Mouse (Mus musculus) hematopoietic stem cell, adult 5-6 weeks (primary cell): ENCODE measurements around the gene Stk39. TPM values are rescaled to one million over a fixed set of nuclear protein-coding genes. Genes with fewer than 3 reads are reported as not detected.

Source experiments
- ATAC-seq, 2 experiments: fragments of 125-278 bp in 1 of 2; replicated peaks in 1 of 2; 2 replicates each; pipeline ENCODE4 v1.8.0; 2016 to 2017; ENCODE audit warnings: inconsistent platforms in 2 of 2, mild to moderate bottlenecking in 2 of 2, moderate number of reproducible peaks in 2 of 2, low read depth in 1 of 2, moderate TSS enrichment in 1 of 2; ENCODE audit not compliant: low FRiP score in 2 of 2, poor library complexity in 2 of 2, severe bottlenecking in 2 of 2, insufficient read depth in 1 of 2, low TSS enrichment in 1 of 2
- total RNA-seq: library from RNA; stranded (forward); fragments of 172-1452, 232-1000 nt; gene quantifications from 2 replicates; pipeline ENCODE4 v1.2.3, GENCODE M21; 2017

Gene Stk39
- total RNA-seq, 1 experiment from 2014 or later: 11.0 TPM

DNA sequence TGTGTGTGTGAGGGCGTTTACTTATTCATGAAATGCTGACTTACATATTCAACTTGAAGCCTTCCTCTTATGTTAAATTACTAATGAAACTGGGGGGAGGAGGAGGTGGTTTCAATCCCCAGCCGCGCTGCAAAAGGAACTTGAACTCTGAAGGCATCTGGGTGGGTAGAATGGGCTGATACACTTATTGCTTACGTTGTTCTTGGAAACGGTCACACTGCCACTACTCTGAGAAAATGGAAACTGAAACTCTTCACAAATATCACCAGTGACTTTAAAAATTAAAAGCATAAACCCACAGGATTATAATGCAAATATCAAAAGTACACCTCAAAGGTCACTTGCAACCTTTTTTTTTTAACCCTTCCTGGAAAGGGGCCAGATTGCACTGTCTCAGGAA lies 37.5 kb downstream of the Stk39 start:
- peak; percentile 49 to 55; a peak in 3 of 4 replicates for ATAC-seq

DNA sequence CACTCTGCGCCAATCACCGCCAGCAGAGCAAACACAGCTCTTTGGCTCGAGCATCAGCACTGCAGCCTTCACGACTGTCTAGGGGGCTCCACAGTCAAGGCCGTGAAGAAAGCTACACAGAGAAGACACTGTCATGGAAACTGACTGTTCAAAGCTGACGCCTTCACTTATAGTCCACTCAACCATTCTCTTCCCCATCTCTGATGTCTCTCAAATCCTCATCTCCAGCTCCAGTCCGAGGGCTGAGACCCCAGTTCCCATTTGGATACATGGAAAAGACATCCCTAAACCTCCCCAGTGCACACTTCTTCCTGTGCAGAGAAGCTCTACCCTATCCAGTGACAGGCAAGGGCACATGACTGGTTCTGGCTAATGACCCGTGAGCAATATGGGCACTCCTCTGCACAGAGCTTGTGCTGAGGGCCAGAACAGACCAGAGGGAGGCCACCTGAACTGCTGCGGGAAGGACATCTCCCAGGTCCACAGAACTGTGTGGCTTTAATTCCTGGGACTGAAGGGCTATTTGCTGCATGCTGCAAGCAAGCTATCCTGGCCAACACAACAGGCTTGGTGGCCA lies 38.2 kb downstream of the Stk39 start:
- no peak for ATAC-seq

DNA sequence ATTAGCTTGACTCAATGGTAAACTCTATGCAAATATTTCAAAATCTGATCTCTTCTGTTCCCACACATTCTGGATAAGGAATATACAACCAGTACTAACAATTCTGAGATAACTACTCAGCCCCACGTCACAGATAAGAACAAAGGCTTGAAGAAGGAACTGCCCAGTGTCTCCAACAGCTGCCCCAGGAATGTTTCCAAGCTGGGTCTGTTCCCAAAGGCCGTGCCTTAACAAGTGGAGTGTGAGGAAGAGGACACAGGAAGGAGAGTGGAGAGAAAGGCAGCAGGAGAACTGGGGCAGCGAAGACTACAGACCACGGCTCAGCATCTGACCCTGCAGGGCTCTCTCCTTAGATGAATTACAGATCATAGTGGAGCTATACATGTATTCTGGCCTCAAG lies 39.2 kb downstream of the Stk39 start:
- no peak for ATAC-seq

DNA sequence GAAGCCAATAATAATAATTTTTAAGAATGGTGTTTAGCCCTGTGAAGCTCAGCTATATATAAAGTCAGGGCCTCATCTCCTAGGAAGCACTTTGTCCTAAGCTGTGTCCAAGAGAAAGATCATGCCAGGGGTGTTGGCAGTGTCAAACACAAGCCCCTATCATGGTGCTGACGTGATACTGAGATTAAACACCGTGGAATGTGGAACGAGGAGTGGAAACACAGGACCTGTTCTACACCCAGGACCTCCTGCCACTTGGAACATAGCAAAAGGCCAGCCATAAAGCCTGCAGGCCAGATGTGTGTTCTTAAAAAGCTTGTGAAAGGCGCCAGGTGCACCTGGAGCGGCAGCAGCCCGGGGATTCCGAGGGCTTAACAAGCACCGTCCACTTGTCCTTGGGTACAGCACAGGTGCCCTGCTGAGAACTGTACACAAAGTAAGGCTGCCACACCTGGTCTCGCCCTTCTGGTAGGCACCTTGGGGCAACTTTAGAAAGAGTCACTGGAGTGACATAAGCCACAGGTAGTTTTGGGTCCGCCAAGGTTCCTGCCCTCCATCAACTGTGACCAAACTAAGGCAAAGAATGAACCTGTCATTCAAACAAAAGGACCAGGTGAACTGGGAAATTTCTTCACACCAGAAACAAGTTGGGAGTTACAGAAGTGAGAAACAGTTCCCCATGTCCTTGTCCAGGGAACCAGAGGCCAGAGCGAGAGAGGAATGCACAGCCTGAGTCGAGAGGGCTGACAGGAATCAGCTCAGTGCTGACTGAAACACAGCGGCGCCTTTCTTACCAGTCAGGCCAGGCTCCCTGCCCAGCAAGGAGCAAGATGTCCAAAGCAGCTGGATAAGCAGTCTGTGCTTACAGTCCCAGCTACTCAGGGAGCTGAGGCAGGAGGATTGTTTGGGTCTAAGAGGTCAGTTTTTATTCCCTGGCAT lies 40.8 kb downstream of the Stk39 start:
- ATAC-seq: no peak

DNA sequence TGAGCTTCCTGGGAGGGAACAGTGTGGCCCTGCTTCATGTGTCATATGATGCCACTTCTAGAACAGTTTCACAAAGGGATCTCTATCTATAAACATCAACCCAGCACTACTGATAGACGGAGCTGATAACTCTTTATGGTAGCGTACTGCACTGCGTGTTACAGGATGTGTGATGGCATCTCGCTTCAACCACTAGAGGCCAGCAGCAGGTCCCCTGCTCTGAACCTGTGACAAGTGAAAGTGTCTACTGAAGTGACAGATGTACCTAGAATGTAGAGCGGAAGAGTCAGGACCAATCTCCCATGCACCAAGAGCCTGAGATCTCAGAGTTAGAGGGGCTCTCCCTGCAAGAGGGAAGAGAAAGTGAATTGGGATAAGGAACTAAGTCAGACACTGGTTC lies 41.6 kb downstream of the Stk39 start:
- peak; percentile 60 to 65; a peak in 3 of 4 replicates for ATAC-seq

DNA sequence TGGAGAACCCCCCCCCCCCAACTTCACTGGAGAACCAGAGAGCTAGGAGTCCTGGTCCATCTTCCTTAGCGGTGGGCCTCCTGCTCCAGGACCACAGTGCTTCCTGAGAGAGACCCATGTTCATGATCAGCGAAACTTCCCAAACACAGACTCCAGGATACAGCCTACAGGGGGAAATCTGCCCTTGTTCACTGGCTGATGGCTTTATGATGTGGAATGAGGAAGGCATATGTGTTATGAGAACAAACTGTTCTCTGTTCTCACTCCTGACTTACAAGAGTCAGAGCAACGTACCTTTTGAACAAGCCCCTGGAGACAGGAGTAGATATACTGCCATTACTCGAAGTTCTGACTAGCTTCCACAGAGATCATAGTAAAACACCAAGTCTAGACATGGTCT lies 42.6 kb downstream of the Stk39 start:
- ATAC-seq: no peak

DNA sequence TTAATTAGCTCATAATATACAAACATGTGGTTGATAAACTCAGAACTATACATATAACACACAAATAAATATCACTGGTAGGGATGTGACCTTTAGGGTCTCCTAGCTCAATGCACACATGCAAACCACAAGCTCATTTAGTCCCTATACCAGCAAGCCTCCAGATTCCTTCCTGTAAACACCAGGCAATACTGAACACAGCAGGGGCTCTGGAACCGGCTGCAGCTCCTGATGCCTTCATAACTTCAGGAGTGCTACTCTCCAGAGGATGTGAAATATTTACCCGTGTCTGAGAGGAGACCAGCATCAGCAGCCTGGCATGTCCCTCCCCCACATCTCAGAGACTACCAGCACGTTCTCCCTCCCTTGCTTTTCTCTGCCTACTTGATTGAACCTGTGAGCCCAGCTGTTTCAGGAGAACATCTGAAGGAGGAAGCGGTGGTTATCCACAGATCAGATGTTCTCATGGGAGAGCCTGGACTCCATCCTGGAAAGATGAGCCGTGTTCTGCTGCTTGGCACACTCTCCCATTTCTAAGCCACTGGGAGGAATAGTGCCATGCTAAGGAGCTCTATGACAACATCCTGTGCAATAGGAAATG lies 45.0 kb downstream of the Stk39 start:
- ATAC-seq: no peak

DNA sequence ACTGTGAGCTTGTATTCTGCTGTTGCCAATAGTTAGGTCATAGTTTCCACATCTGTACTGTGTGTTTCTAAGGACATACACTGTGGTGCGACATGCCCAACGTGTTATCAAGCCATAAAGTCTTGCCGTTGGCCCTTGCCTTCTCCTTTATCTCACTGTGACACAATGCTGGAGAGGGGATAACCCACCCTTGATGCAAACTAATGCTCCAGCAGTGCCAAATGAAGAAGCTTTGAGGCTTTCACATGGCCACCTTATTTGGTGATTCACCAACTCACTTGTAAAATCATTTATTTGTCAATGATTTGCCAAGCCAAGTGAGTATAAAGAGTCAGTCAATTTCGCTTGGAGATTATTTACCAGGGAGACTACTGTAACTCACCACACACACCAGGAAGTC lies 46.0 kb downstream of the Stk39 start:
- no peak for ATAC-seq

DNA sequence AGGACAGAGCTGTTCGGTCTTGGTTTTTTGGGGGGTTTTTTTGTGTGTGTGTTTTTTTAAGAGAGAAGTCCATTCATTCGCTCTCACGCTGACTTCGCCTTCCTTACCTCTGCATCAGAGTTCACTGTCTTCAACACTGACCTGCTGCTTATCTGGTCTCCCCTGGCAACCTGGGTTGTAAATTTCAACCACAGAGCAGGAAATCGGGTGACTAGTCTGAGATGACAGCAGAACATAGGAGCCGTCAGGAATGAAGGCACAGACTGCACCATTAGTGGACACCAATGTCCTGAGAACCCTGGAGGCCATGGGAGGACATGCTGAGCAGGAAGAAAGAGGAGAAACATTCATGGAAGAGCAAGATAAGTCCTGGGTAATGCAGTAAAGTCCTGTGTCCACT lies 51.1 kb downstream of the Stk39 start:
- ATAC-seq: peak; percentile 23 to 43; a peak in 2 of 4 replicates

DNA sequence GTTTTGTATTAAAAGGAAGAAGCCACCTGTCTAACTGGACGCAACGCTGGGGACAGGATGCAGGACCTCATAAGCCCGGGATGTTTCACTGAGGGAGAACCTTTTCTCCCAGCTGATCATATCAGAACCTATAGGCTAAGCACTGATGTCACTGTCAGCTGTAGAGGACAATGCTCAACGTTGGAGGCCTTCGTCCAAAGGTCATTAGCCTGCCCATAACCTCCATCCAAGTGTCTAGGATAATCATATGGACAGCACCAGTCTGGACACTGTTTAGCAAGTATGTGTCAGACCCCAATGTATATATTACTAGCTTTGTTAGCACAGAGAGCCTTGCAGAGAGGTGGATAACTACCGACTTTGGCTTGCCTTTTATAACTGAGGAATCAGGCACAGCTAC lies 51.8 kb downstream of the Stk39 start:
- ATAC-seq: no peak

DNA sequence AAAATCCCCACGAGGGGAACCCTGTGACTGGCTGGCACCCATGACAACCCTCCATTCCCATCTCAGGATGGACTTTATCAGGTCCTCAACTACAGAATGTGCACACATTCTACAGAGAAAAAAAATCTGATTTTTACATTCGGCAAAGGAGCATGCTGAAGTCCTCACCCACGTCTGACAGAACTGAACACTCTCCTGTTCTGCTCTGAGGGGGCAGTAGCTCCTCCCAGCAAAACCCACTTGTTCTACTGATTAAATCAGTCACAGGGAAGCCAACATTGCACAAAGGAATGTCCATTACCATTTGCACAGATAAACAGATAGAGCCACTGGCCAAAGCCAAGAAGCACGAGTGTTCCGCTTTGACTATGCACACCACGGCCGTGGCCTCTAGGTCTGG lies 52.3 kb downstream of the Stk39 start:
- no peak for ATAC-seq

DNA sequence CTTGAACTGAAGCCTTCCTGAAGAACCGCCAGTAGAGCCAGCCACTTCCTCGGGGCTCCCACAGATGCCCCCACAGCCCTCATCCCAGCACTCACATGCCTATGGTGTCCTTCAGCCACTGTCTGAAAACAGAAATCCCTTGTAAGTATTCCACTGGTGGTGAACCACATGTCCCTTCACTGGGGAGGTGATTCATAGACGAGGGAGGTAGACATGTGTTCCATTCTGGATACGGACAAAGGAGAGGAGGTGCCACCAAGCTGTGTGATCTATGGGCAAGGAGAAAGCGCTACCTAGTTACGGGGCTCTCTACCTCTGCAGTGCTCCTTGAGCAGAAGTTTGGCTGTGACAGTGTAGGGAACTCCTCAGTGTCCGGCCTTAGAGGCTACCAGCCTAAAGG lies 52.9 kb downstream of the Stk39 start:
- ATAC-seq: no peak

DNA sequence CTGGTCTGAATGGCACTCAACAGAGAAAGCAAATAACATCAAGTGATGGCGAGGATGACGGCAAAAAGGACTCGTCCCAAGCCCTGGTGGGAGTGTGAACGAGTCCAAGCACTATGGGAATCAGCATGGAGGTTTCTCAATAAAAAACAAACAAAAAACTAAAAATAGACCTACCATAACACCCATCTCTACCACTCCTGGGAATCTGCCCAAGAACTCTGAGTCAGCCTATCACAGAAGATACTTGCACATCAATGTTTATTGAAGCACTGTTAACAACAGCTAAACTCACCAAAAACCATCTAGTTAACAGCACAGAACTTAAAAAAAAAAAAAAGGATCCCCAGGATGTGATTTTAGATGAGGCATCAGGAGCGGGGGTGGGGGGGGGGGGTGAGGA lies 55.0 kb downstream of the Stk39 start:
- no peak for ATAC-seq

DNA sequence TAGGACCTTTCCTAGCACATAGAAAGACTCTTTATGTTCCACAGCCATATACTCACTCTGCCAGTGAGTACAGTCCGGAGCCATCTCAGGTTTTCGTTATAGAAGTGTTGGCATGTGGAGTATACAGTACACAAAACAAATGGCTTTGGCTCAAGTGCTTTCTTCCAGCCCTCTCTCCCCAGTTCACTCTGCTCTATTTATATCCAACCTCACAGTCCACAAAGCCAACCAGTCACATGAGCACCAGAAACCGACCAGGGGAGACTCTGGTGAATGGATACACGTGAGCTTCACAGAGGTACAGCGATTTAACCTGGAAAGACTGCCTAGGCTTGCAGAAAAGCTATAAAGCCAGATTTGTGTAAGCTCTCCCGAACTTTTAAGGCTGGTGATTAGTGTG lies 56.4 kb downstream of the Stk39 start:
- no peak for ATAC-seq

DNA sequence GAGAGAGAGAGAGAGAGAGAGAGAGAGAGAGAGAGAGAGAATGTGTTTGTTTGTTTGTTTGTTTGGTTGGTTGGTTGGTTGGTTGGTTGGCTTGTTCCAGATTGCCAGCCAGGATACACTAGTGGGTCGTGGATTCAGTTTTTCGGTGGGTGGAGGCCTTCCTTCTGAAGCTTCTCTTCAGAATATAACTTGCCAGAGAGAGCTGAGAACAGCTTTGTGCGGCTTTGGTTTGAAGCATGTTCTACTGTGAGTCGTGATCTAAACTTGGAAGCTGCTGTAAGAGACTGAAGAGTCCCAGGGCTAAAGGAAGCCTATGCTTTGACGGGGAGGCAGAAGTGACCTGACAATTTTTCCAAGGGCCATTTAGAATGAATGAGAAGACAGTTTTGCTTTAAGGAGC lies 59.9 kb downstream of the Stk39 start:
- no peak for ATAC-seq

DNA sequence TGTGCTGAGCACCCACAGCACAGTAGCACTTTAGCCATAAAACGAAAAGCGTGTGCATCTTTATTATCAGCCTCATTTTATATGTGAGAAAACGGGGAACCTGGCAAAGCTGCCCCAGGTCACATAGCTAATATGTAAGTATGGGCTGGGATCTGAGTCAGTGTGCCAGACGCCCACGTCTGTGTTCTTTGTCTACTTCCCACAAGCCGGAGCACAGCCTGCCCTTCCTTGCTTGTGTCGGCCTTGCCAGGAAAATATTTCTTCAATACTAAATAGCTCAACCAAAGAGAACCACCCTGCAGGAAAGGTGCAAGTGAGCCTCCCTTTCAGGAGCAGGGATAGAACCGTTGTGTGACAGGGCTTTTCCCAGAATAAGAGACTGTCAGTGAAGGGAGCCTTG lies 60.9 kb downstream of the Stk39 start:
- ATAC-seq: no peak

DNA sequence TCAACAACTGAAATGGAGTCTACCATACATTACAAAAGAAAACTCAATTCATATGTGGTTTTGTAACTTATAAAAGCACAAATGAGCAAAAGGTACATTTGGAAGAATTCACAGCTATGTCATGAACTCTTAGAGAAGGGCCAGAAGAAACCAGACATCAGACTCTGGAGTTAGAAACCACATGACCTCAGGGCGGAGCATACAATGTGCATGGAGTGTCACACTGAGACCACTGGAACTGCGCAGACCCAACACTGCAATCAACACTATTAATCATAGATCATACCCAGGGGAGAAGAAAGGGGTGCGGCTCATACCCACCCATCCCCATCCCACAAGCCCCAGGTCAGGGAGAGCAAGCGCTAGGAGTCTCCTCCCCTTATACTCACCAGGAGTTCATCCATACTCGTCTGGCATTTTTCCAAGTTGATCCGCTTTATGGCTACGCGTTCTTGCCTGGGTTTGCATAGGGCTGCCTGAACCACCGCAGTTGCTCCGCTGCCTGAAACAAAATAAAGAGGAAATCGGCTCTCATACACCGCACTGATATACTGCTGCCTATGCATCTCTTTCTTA lies 62.3 kb downstream of the Stk39 start:
- ATAC-seq: no peak

DNA sequence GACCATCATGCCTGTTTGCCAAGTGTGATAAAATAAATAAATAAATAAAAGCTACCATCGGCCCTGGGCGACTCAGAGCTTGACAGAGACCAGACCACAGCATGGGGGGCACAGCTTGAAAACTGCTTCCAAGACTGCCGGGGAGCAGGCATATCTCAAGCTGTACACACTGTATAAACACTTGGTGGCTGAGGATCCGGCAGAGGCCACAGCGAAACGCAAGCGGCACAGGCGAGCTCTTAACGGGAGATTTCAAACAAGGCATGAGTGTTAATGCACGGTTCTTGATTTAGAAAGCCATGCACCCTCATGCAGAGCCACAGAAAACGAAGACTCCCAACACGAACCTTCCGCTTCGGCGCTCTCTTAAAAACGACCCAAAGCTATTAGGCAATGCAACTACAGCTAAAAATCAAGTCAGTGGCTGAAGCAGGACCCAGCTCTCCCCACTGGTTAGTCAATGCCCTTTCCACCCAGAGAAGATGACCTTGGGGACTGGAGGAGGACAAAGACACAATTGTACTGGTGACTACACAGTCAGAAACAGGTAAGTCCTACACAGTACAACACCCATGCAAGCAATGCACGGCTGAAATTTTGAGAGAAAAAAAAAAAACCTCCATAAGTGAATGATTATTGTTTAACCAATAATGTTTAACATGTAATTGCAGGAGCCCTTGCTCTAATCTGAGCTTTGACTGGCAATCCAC lies 63.6 kb downstream of the Stk39 start:
- no peak for ATAC-seq
